Comparison of ENCODE assay signal across 8 mouse cellular contexts in genomic region chr5:107287254-107287907, GRCm38 (mm10). TPM values are rescaled to one million over a fixed set of nuclear protein-coding genes. Genes with fewer than 3 reads are reported as not detected.
A peak's percentile ranks its signal among the peaks of the same experiment; 100 is the strongest.
DNase-seq lines count a peak whose midpoint lies in the region; ATAC-seq and TF ChIP-seq lines count a peak whose summit lies in the region.

No protein-coding gene starts in this region.

- intact Hi-C loops in heart, postnatal 36 days (cut with DNase I): loop anchor here (5.0 kb wide), 1 partner anchor 165 kb away; no protein-coding TSS in a partner anchor

- no peak for DNase-seq in kidney, adult 18-20 months
- peak; percentile 93 for DNase-seq in adipocyte (ENCODE audit: low spot score)
- DNase-seq in embryonic facial prominence, embryonic 10.5 days (ENCODE audit: low spot score): peak; percentile 79
- DNase-seq in heart, postnatal 36 days: peak; percentile 79 to 82
- DNase-seq in natural killer cell, adult 2 months (ENCODE audit: low spot score in 2 of 2): peak; percentile 55 to 69

- no peak overlapping the region for H3K27ac ChIP-seq in kidney, embryonic 14.5 days (ENCODE audit: low read depth, low read length)
- H3K27ac ChIP-seq in embryonic facial prominence, embryonic 10.5 days (replicated peaks): no peak overlapping the region
- H3K27ac ChIP-seq in limb, embryonic 15.5 days: peak overlapping the region; percentile 17; the same call in 1 of the 2 replicates
- peak overlapping the region; percentile 29; the same call in 1 of the 2 replicates for H3K27ac ChIP-seq in testis, adult 2 months (ENCODE audit: control insufficient read depth, insufficient read depth, low read depth, low read length)

- no peak for TF ChIP-seq POLR2A in testis, adult 2 months (IDR thresholded peaks at IDR 0.05; ENCODE audit: control insufficient read depth, low read depth, low read length)

- no peaks in the 10 kb centered on the region for H3K9me3 ChIP-seq in kidney, embryonic 14.5 days (ENCODE audit: control insufficient read depth, low read length)
- no peaks in the 10 kb centered on the region for H3K9me3 ChIP-seq in embryonic facial prominence, embryonic 10.5 days
- H3K9me3 ChIP-seq in limb, embryonic 15.5 days: no peaks in the 10 kb centered on the region

- no peaks in the 10 kb centered on the region for H3K36me3 ChIP-seq in kidney, embryonic 14.5 days (ENCODE audit: control insufficient read depth, insufficient read depth, low read length)
- H3K36me3 ChIP-seq in embryonic facial prominence, embryonic 10.5 days (replicated peaks): no peaks in the 10 kb centered on the region
- no peaks in the 10 kb centered on the region for H3K36me3 ChIP-seq in limb, embryonic 15.5 days
- no peaks in the 10 kb centered on the region for H3K36me3 ChIP-seq in testis, adult 2 months (ENCODE audit: control insufficient read depth, insufficient read depth, low read length)

- H3K4me2 ChIP-seq in kidney, embryonic 14.5 days (replicated peaks; ENCODE audit: low read depth, low read length): peak overlapping the region; percentile 97
- peak overlapping the region; percentile 79 for H3K4me2 ChIP-seq in limb, embryonic 15.5 days

- no peak overlapping the region for H3K9ac ChIP-seq in kidney, embryonic 14.5 days (ENCODE audit: low read depth, low read length)
- H3K9ac ChIP-seq in limb, embryonic 15.5 days: peak overlapping the region; percentile 20; the same call in 1 of the 2 replicates

- peaks cover 16% of the 10 kb centered on the region; the same call in 1 of the 2 replicates for H3K4me1 ChIP-seq in kidney, embryonic 14.5 days (ENCODE audit: control insufficient read depth, insufficient read depth, low read length)
- peaks cover 28% of the 10 kb centered on the region for H3K4me1 ChIP-seq in embryonic facial prominence, embryonic 10.5 days
- H3K4me1 ChIP-seq in limb, embryonic 15.5 days: peaks cover 44% of the 10 kb centered on the region
- H3K4me1 ChIP-seq in testis, adult 2 months (ENCODE audit: control insufficient read depth, insufficient read depth, low read length): peaks cover 13% of the 10 kb centered on the region

- no peak for TF ChIP-seq CTCF in testis, adult 2 months (IDR thresholded peaks at IDR 0.05; ENCODE audit: control insufficient read depth, insufficient read depth, insufficient replicate concordance, low read depth, low read length)

- WGBS in kidney, embryonic 14.5 days: 32% methylated on average over 6 of the region's 6 CpGs
- WGBS in embryonic facial prominence, embryonic 10.5 days: 26% methylated on average over 6 of the region's 6 CpGs
- WGBS in limb, embryonic 15.5 days: 24% methylated on average over 6 of the region's 6 CpGs

- no peak for ATAC-seq in kidney, embryonic 14.5 days (ENCODE audit: low FRiP score, low TSS enrichment)
- no peak for ATAC-seq in limb, embryonic 15.5 days (ENCODE audit: insufficient number of reproducible peaks, low FRiP score, low TSS enrichment, low read depth)

- no peaks in the 10 kb centered on the region for H3K27me3 ChIP-seq in kidney, embryonic 14.5 days (ENCODE audit: control insufficient read depth, insufficient read depth, low read length)
- H3K27me3 ChIP-seq in embryonic facial prominence, embryonic 10.5 days (replicated peaks; ENCODE audit: low read depth, poor library complexity, severe bottlenecking): peaks cover 39% of the 10 kb centered on the region
- no peaks in the 10 kb centered on the region for H3K27me3 ChIP-seq in limb, embryonic 15.5 days
- H3K27me3 ChIP-seq in testis, adult 2 months (ENCODE audit: control insufficient read depth, insufficient read depth, low read length): no peaks in the 10 kb centered on the region

- H3K4me3 ChIP-seq in kidney, embryonic 14.5 days (ENCODE audit: low read length): peak overlapping the region; percentile 64; the same call in 1 of the 2 replicates
- H3K4me3 ChIP-seq in embryonic facial prominence, embryonic 10.5 days: peak overlapping the region; percentile 89
- peak overlapping the region; percentile 90 for H3K4me3 ChIP-seq in limb, embryonic 15.5 days
- H3K4me3 ChIP-seq in testis, adult 2 months (ENCODE audit: control insufficient read depth, low read depth, low read length): no peak overlapping the region

RNA-seq across cellular contexts. Expression of gene Tgfbr3, which starts 2.0 kb away (rescaled TPM):
- 7.5 and 18.0 TPM in 2 replicates for polyA plus RNA-seq in kidney, embryonic 14.5 days (2014; fragmentation: Nextera tagmentation; extraction: Ambion mirVana)
- polyA plus RNA-seq in embryonic facial prominence, embryonic 10.5 days (2016; fragmentation: Nextera tagmentation; extraction: Ambion mirVana): 9.4 and 9.8 TPM in 2 replicates
- 10 to 100 TPM; 53.5 to 54.2 TPM for total RNA-seq in heart, postnatal 36 days (2021)
- polyA plus RNA-seq in limb, embryonic 15.5 days (2015; fragmentation: Nextera tagmentation; extraction: Ambion mirVana): 27.2 and 30.7 TPM in 2 replicates
- 7.1 and 8.4 TPM in 2 replicates for polyA plus RNA-seq in testis, adult 2 months (2012; rRNA removed)

RNA-seq across cellular contexts. Expression of gene Brdt, which starts 43.6 kb away (rescaled TPM):
- polyA plus RNA-seq in kidney, embryonic 14.5 days (2014; fragmentation: Nextera tagmentation; extraction: Ambion mirVana): 1.4 and 1.9 TPM in 2 replicates
- polyA plus RNA-seq in embryonic facial prominence, embryonic 10.5 days (2016; fragmentation: Nextera tagmentation; extraction: Ambion mirVana): 1.3 and 1.6 TPM in 2 replicates
- total RNA-seq in heart, postnatal 36 days (2021): under 1 TPM; 0.46 to 0.67 TPM
- 3.9 and 4.3 TPM in 2 replicates for polyA plus RNA-seq in limb, embryonic 15.5 days (2015; fragmentation: Nextera tagmentation; extraction: Ambion mirVana)
- 100 and 103 TPM in 2 replicates for polyA plus RNA-seq in testis, adult 2 months (2012; rRNA removed)

Comparison
In these comparisons a context has a peak if more than half of its experiments do, and no peak if none do; other contexts are left out.
1. H3K27ac ChIP-seq: peak in limb, embryonic 15.5 days (single experiment) and testis, adult 2 months (single experiment); none in kidney, embryonic 14.5 days (single experiment) and embryonic facial prominence, embryonic 10.5 days (single experiment).
2. RNA of gene Brdt, which starts 43.6 kb away (polyA plus RNA-seq): 100 to 103 TPM in testis, adult 2 months; 3.9 to 4.3 TPM in limb, embryonic 15.5 days, 1.3 to 1.6 TPM in embryonic facial prominence, embryonic 10.5 days and 1.4 to 1.9 TPM in kidney, embryonic 14.5 days; every median in the first group is over 10 times any median in the second.